Comparison of ENCODE assay signal across 18 mouse cellular contexts in genomic region chr16:81496111-81496510, GRCm38 (mm10).
"Had no signal": no experiment of that assay in that cellular context is flagged by ENCODE, and none has a peak within 500 bp of the region (broad histone marks: within the 10 kb centered on the region; RNA-seq: fewer than 3 reads in every experiment).

No protein-coding gene starts in this region.

- H3K4me3 ChIP-seq: midbrain, embryonic 10.5 days; midbrain, embryonic 13.5 days; myocyte; neural tube, embryonic 13.5 days; neural tube, embryonic 15.5 days had no signal

- H3K9me3 ChIP-seq: midbrain, embryonic 10.5 days; midbrain, embryonic 13.5 days; neural tube, embryonic 13.5 days; neural tube, embryonic 15.5 days had no signal

- H3K27ac ChIP-seq: midbrain, embryonic 10.5 days; midbrain, embryonic 13.5 days; neural tube, embryonic 13.5 days; neural tube, embryonic 15.5 days had no signal

- H3K36me3 ChIP-seq: midbrain, embryonic 10.5 days; midbrain, embryonic 13.5 days; neural tube, embryonic 13.5 days; neural tube, embryonic 15.5 days had no signal

- H3K4me1 ChIP-seq: midbrain, embryonic 10.5 days; midbrain, embryonic 13.5 days; neural tube, embryonic 13.5 days; neural tube, embryonic 15.5 days had no signal

- H3K9ac ChIP-seq: lung, embryonic 14.5 days; midbrain, embryonic 13.5 days; neural tube, embryonic 13.5 days; neural tube, embryonic 15.5 days had no signal

- ATAC-seq: midbrain, embryonic 13.5 days; midbrain, embryonic 16.5 days had no signal

- DNase-seq: lung, adult 18-20 months; lung, embryonic 14.5 days; lung, postnatal 10 days; lung, postnatal 4 days; retina, postnatal 1 day; right cerebral cortex, adult 18-20 months; right cerebral cortex, postnatal 25 days; right cerebral cortex, postnatal 4 days; spleen, adult 18-20 months; thymus, adult 18-20 months; thymus, postnatal 14 days; thymus, postnatal 36 days had no signal

- H3K27me3 ChIP-seq: midbrain, embryonic 13.5 days; neural tube, embryonic 13.5 days; neural tube, embryonic 15.5 days had no signal

- H3K4me2 ChIP-seq: lung, embryonic 14.5 days; midbrain, embryonic 13.5 days; neural tube, embryonic 13.5 days; neural tube, embryonic 15.5 days had no signal
